Mouse (Mus musculus): ENCODE measurements around the gene Sppl3.

- no peak for TF ChIP-seq ZNF384 (IDR thresholded peaks at IDR 0.05; ENCODE audit: low read depth, low read length)
- no peak for TF ChIP-seq ZC3H11A (IDR thresholded peaks at IDR 0.05; ENCODE audit: borderline replicate concordance, low read depth, low read length)
- no peak for TF ChIP-seq CHD2 (IDR thresholded peaks at IDR 0.05; ENCODE audit: low read depth, low read length)
- no peak for TF ChIP-seq HCFC1 (IDR thresholded peaks at IDR 0.05; ENCODE audit: borderline replicate concordance, insufficient read depth, low read length)
- TF ChIP-seq MAFK (IDR thresholded peaks at IDR 0.05; ENCODE audit: insufficient read depth, low read depth, low read length), result no peak
Measured at GRCm38 (mm10) chr5:115022021-115022420, 11.1 kb downstream of the Sppl3 start.
